Mouse (Mus musculus) liver, postnatal 0 days (tissue): ENCODE measurements around the gene Mlip.

ENCODE experiments used
- CTCF ChIP-seq: sonication (generic); IDR thresholded peaks from 2 replicates; pipeline ENCODE4 v1.5.1; 2016; ENCODE audit warnings: antibody characterized with exemption, low read depth
- EP300 ChIP-seq: IDR thresholded peaks from 2 replicates; pipeline ENCODE4 v1.6.1; 2016; ENCODE audit warnings: antibody characterized with exemption, low read depth, mild to moderate bottlenecking

DNA sequence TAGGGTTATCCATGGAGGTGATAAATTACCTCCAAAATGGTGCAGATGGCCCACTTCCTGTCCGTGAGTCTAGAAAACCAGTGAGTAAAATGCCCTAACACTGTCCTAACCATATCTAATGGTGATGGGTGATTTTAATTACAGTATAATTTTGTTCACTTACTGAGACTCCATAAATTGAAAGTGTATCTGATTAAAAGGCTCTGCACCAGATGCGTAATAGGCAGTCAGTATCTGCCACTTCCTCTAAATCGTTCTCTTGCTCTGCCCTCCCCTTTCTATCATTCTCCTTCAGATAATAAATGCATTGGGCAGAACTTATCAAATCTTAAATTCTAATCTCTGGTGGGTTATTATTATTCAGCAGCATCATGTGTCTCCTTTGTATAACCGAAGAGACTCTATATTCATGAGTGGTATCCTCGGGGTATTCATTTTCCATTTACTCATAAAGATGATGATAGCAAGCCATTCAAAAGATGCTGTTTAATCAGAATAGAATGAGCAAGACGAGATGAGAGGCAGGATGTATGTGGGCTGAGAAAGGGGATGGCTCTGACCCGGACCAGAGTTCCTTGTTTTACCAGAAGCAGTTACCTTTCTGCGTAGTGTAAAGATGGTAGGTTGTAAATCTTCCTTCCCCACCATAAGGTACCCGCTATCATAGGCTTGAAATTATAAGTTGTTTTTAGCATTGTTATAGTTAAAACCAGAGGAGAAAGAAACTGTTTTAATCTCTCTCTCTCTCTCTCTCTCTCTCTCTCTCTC is 298.2 kb downstream of the Mlip start:
- TF ChIP-seq CTCF (no peak), EP300 (no peak)
